Mouse (Mus musculus) embryonic fibroblast, embryonic 13.5 days (primary cell): ENCODE results near the gene Pcolce. TPM values are rescaled to one million over a fixed set of nuclear protein-coding genes. Genes with fewer than 3 reads are reported as not detected.

Experiments
- H3K27ac ChIP-seq: 2 replicates; pipeline ENCODE4 v1.5.1; 2012; ENCODE audit warnings: low read length, control low read depth, inconsistent platforms; ENCODE audit not compliant: insufficient read depth
- H3K4me1 ChIP-seq: 2 replicates; pipeline ENCODE4 v1.6.1; 2011; ENCODE audit warnings: low read length; ENCODE audit not compliant: control insufficient read depth, insufficient read depth
- H3K4me3 ChIP-seq: 2 replicates; pipeline ENCODE4 v1.5.1; 2011; ENCODE audit warnings: mild to moderate bottlenecking, control low read depth, low read length; ENCODE audit not compliant: insufficient read depth
- CTCF ChIP-seq: IDR thresholded peaks from 2 replicates; pipeline ENCODE4 v1.5.1; 2011; ENCODE audit warnings: mild to moderate bottlenecking, control low read depth, low read length, moderate library complexity, borderline replicate concordance; ENCODE audit not compliant: insufficient read depth
- POLR2A ChIP-seq: IDR thresholded peaks from 2 replicates; pipeline ENCODE4 v1.6.1; 2011; ENCODE audit warnings: low read depth, mild to moderate bottlenecking, control low read depth, low read length, moderate library complexity
- polyA plus RNA-seq: library from polyadenylated mRNA; stranded (reverse); fragments of >200 nt; gene quantifications from 2 replicates; pipeline ENCODE4 v1.2.4, GENCODE M21; 2011; ENCODE audit warnings: low read depth; ENCODE audit not compliant: missing spikeins, insufficient read length

The Pcolce gene
- polyA plus RNA-seq, 1 experiment = 732 TPM

DNA sequence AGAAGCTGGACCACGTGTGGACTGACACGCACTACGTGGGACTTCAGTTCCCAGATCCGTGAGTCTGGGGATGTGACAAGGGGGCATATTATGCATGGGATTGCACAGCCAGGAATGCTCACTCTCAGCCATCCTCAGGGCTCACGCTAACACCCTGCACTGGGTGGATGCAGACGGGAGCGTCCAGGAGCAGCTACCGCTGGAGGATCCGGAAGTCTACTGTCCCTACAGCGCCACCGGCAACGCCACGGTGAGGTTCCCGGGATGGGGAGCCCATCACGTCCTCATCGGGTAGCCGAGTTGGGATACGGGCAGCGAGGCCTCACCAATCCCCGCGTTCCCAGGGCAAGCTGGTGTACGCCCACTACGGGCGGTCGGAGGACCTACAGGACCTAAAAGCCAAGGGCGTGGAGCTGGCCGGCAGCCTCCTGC, 39.1 kb downstream of the Pcolce start:
- Histone ChIP-seq H3K4me3 (no peak overlapping the region), H3K4me1 (no peaks in the 10 kb centered on the region), H3K27ac (no peak overlapping the region)
- no peak for TF ChIP-seq CTCF
- no peak for TF ChIP-seq POLR2A

DNA sequence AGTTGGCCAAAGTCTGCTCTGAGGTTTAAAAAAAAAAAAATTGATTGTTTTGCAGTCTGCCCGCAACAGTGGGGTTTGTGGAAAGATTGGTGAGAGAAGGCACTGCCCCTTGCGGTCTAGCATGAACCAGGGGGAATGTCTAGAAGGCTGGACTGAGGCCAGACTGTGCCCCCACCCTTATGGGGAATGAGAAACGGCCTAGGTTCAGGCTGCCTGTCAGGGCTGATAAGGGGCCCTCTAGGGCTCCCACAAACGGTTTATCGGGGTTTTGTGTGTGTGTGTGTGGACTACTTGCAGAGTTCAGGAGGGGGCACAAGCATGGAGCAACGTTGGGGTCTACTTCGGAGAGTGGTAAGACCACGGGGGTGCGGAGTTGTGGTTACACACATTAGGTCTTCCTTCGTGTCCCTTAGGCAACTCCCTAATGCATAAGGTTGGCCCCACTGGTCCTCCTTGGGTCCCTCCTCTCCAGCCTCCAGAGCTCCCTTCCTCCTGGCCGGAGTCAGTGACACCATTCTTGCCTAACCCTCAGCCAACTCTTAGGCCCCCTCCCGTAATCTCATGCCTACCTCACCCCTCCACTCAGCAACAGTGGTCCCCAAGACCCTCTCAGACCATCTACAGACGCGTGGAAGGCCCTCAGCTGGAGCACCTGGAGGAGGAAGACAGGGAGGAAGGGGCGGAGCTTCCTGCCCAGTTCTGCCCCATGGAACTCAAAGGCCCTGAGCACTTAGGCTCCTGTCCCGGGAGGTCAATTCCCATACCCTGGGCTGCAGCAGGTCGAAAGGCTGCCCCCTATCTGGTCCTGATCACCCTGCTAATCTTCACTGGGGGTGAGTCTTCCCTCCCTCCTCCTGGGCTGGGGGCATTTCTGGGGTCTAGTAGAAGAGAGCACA, 42.6 kb downstream of the Pcolce start:
- Histone ChIP-seq H3K27ac (no peak overlapping the region), H3K4me3 (no peak overlapping the region), H3K4me1 (no peaks in the 10 kb centered on the region)
- TF ChIP-seq POLR2A = no peak
- no peak for TF ChIP-seq CTCF

DNA sequence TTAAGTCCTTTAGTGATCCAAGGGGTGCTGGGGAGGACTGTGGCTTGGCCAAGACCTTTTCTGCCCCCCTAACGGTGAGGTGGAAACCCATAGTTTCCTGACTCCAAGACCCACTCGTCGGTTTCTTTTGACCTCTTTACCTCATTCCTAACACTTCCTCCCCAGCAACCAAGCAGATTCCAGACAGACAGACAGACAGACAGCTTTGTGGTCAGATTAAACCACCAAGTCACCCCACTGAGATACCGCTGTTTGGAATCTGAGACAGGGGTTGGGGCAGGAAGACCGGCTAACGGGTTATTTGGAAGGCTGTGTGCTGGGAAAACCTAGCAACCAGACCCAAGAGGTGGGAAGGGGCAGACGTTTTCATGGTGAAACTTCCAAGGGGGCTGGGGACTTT, 43.4 kb downstream of the Pcolce start:
- TF ChIP-seq POLR2A = no peak
- no peak for TF ChIP-seq CTCF
- Histone ChIP-seq H3K4me1 (no peaks in the 10 kb centered on the region), H3K27ac (no peak overlapping the region), H3K4me3 (no peak overlapping the region)

DNA sequence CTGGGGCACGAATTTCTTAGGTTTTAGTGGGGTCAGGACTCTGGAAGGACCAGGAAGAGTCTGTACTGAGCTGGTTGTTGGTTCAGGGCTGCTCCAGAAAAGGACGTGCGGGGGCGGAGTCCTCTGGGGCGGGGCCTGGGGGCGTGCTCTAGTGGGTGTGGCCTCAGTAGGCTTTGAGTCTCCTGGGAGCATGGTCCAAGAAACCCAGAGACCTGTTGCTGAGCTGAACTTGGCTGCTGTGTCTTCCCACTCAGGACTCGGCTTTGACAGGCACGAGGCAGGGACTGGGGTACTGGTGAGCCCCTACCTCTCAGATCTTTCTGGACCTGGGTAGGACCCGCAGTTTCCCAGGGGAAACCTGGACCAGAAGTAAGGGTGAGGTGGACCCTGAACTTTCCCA, 43.9 kb downstream of the Pcolce start, which contains the start of gene Tfr2:
TSS of gene Tfr2 (plus strand) at position 176 of the 400 bp plus-strand sequence.
- H3K4me1 ChIP-seq = no peaks in the 10 kb centered on the region
- TF ChIP-seq POLR2A = no peak
- no peak for TF ChIP-seq CTCF
- no peak within 1 kb of the TSS for H3K4me3 ChIP-seq
- no peak within 1 kb of the TSS for H3K27ac ChIP-seq

DNA sequence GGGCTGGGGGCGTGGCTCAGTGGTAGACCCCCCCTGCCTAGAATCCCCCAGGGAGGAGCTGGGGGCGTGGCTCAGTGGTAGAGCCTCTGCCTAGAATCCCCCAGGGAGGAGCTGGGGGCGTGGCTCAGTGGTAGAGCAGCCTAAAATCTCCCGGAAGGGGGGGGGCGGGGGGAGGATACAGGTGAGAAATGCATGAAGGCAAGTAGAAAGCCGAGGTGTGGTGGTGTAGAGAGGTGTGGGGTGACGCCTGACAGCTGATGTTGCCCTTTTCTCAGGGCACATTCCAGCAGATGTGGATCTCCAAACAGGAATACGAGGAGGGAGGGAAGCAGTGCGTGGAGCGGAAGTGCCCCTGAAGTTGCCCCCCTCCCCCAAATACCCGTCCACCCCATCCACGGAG, 44.6 kb downstream of the Pcolce start:
- H3K4me1 ChIP-seq = no peaks in the 10 kb centered on the region
- no peak overlapping the region for H3K27ac ChIP-seq
- no peak overlapping the region for H3K4me3 ChIP-seq
- no peak for TF ChIP-seq POLR2A
- TF ChIP-seq CTCF = no peak

DNA sequence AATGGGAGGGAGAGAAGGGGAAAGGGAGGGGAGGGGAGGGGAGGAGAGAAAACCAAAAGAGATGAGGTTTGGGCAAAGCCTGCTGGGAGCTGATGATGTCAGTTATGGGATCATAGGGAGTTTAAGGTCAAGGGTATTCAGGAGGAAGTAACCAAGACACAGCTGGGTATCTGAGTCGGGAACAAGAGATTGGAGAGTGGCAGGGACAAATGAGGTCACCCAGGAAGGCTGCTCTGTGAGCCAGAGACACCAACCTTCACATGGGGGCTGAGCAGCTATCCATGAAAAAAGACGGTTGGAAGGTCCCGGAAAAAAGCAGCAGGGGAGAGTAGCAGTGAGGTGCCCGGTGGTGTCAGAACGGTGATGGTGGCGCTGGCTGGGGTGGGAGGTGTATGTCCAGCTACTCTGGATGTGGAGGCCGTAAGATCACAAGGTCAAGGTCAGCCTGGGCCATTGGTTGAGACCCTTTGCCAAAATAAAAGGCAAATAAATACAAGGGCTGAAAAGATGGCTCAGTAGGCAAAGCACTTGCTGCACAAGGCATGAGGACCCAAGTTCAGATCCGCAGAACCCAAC, 45.3 kb downstream of the Pcolce start:
- TF ChIP-seq POLR2A = no peak
- Histone ChIP-seq H3K27ac (no peak overlapping the region), H3K4me1 (no peaks in the 10 kb centered on the region), H3K4me3 (no peak overlapping the region)

DNA sequence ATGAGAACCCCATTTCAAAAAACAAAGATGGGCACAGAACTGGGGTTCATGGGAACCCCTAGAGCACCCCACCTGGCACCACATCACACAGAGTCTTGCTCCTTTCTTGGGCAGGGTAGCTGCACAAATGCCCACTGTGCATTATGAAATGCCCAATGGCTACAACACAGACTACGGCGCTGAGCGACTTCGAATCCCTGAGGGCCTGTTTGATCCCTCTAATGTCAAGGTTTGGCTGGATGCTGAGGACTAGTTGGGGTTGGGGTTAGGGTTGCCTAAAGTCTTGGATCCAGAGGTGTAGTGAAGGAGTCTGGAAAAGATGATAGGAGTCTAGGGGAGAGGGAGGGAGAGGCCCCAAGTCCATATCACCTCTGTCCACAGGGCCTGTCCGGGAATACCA, 47.2 kb downstream of the Pcolce start:
- H3K27ac ChIP-seq = no peak overlapping the region
- H3K4me1 ChIP-seq = no peaks in the 10 kb centered on the region
- TF ChIP-seq CTCF (no peak), POLR2A (no peak)
- H3K4me3 ChIP-seq = no peak overlapping the region

DNA sequence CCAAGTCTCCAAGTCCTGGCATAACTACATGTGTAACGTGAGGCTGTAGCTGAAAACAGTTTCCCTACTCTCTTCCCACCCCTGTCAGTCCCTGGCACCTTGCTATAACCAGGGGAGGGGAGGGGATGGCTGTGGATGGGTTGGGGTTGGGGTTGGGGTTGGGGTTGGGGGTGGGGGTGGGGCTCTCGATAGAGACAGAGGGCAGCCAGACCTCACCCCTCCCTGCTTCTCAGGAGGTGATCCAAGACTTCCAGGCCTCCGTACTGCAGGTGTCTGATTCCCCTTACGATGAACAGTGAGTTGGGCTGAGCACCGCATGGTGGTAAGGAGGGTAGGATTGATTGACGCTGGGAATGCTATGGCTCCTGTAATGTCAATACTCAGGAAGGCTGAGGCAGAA, 47.8 kb downstream of the Pcolce start:
- TF ChIP-seq CTCF (no peak), POLR2A (no peak)
- no peaks in the 10 kb centered on the region for H3K4me1 ChIP-seq
- no peak overlapping the region for H3K4me3 ChIP-seq
- no peak overlapping the region for H3K27ac ChIP-seq

DNA sequence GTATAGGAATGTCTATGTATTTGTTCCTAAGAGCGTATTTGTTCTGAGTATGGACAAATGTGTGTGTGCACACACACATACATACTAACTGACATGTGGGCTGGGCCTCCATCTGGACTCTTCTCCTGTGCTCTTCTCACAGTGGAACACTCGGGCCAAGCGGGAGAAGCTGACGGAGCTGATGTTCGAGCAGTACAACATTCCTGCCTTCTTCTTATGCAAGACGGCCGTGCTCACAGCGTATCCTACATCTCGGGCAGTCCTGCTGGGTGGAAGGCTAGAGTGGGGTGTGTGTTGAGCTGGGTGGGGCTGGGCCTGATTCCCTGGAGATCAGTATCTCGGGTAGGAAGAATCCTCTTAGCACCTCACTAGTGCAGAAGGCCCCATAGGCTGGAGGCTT, 50.6 kb downstream of the Pcolce start:
- H3K27ac ChIP-seq = no peak overlapping the region
- TF ChIP-seq POLR2A (no peak), CTCF (no peak)
- no peaks in the 10 kb centered on the region for H3K4me1 ChIP-seq
- H3K4me3 ChIP-seq = no peak overlapping the region

DNA sequence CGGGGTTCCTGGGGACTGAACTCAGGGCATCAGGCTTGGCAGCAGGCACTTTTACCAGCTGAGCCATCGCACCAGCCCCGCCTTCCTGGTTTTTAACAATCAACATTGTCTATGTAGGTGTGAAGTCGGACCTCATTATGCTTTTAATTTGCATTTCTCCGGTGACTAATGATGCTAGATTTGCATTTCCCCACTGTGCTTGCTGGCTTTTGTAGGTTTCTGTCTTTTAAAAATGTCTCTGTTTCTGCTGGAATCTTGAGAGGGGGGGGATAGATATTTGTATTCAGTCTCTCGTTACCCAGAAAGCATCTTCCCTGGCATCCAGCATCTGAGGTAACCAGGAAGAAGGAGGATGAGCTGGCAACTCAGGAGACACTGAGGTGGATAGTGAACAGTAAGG, 52.0 kb downstream of the Pcolce start:
- no peak overlapping the region for H3K27ac ChIP-seq
- no peak overlapping the region for H3K4me3 ChIP-seq
- H3K4me1 ChIP-seq = no peaks in the 10 kb centered on the region
- no peak for TF ChIP-seq POLR2A
- no peak for TF ChIP-seq CTCF

Other genes with a start within 250 kb of the Pcolce start
- 0.19 and 0.37 TPM in 2 replicates for gene Zan, start 136.7 kb downstream of the Pcolce start, polyA plus RNA-seq
- 14.6 and 16.8 TPM in 2 replicates for gene Pop7, start 111.3 kb downstream of the Pcolce start, polyA plus RNA-seq
- gene Gigyf1, start 95.2 kb downstream of the Pcolce start, polyA plus RNA-seq = 12.1 and 17.7 TPM in 2 replicates
- gene Epo, start 80.5 kb downstream of the Pcolce start, polyA plus RNA-seq = not detected in 2 replicates
- 358 and 390 TPM in 2 replicates for gene Gnb2, start 80.3 kb downstream of the Pcolce start, polyA plus RNA-seq
- gene Actl6b, start 60.3 kb downstream of the Pcolce start, polyA plus RNA-seq = not detected in 2 replicates
- 0.67 and 0.68 TPM in 2 replicates for gene Tfr2, start 43.9 kb downstream of the Pcolce start, polyA plus RNA-seq
- 35.4 and 41.3 TPM in 2 replicates for gene Mospd3, start 12.7 kb downstream of the Pcolce start, polyA plus RNA-seq
- gene Fbxo24, start 15.2 kb upstream of the Pcolce start, polyA plus RNA-seq = 0.60 and 0.67 TPM in 2 replicates
- 17.5 and 29.1 TPM in 2 replicates for gene Lrch4, start 15.3 kb upstream of the Pcolce start, polyA plus RNA-seq
- gene Gm20605, start 15.4 kb upstream of the Pcolce start, polyA plus RNA-seq = 3.0 and 3.5 TPM in 2 replicates
- gene Sap25, start 27.6 kb upstream of the Pcolce start, polyA plus RNA-seq = 2.5 and 3.4 TPM in 2 replicates
- gene Irs3, start 31.9 kb upstream of the Pcolce start, polyA plus RNA-seq = 0.22 and 0.37 TPM in 2 replicates
- gene Agfg2, start 70.9 kb upstream of the Pcolce start, polyA plus RNA-seq = 15.1 and 22.0 TPM in 2 replicates
- gene Nyap1, start 127.8 kb upstream of the Pcolce start, polyA plus RNA-seq = 5.7 and 7.0 TPM in 2 replicates
- gene Tsc22d4, start 131.9 kb upstream of the Pcolce start, polyA plus RNA-seq = 66.6 and 71.5 TPM in 2 replicates
- gene Ppp1r35, start 165.1 kb upstream of the Pcolce start, polyA plus RNA-seq = 11.5 and 14.6 TPM in 2 replicates
- 27.7 and 34.8 TPM in 2 replicates for gene Mepce, start 173.9 kb upstream of the Pcolce start, polyA plus RNA-seq
- 3.5 and 7.1 TPM in 2 replicates for gene Zcwpw1, start 174.0 kb upstream of the Pcolce start, polyA plus RNA-seq
- 0.53 TPM in 1 of 2 replicates, not detected in the other for gene Pilra, start 222.5 kb upstream of the Pcolce start, polyA plus RNA-seq
- gene Pilrb1, start 244.3 kb upstream of the Pcolce start, polyA plus RNA-seq = not detected in 2 replicates